Mouse (Mus musculus) cerebellum, adult 2 months (tissue): ENCODE measurements around the gene Snf8.

Experiments used
- CTCF ChIP-seq: fragments of 200-500 bp; IDR thresholded peaks from 2 replicates; pipeline ENCODE4 v1.5.1; 2011; ENCODE audit warnings: low read depth, mild to moderate bottlenecking, control low read depth, low read length, moderate library complexity, borderline replicate concordance; ENCODE audit not compliant: insufficient read depth
- POLR2A ChIP-seq: fragments of 200-500 bp; IDR thresholded peaks from 2 replicates; pipeline ENCODE4 v1.6.1; 2011; ENCODE audit warnings: low read length, control low read depth, borderline replicate concordance; ENCODE audit not compliant: insufficient read depth

GRCm38 (mm10) chr11:95990431-95990830, 44.3 kb upstream of the Snf8 start:
- TF ChIP-seq POLR2A, result no peak
- TF ChIP-seq CTCF, result no peak
